Mouse (Mus musculus) MEL (cell line): ENCODE results near the gene Ccdc102a. TPM values are rescaled to one million over a fixed set of nuclear protein-coding genes. Genes with fewer than 3 reads are reported as not detected.

Experiments
- DNase-seq: peaks from one replicate; pipeline ENCODE4 v3.0.0; 2011; ENCODE audit warnings: low read depth, low spot score
- H3K27ac ChIP-seq: 2 replicates; pipeline ENCODE4 v1.5.1; 2012; ENCODE audit warnings: low read depth, mild to moderate bottlenecking, control low read depth, low read length, moderate library complexity; ENCODE audit not compliant: control insufficient read depth
- H3K27me3 ChIP-seq, 2 experiments: fragments of 150-350 bp in 1 of 2; sonication (generic) in 1 of 2; 2 replicates each; pipeline ENCODE4 v1.6.1; 2012; ENCODE audit warnings: low read length in 2 of 2, mild to moderate bottlenecking in 2 of 2, improper control_type of control experiment in 1 of 2, moderate library complexity in 1 of 2; ENCODE audit not compliant: insufficient read depth in 2 of 2, control insufficient read depth in 1 of 2
- H3K36me3 ChIP-seq, 2 experiments: 2 replicates each; pipeline ENCODE4 v1.6.1; 2012 to 2014; ENCODE audit warnings: low read length in 2 of 2, improper control_type of control experiment in 1 of 2, inconsistent platforms in 1 of 2, mild to moderate bottlenecking in 1 of 2; ENCODE audit not compliant: insufficient read depth in 2 of 2, control insufficient read depth in 1 of 2
- H3K4me1 ChIP-seq, 2 experiments: fragments of 150-350 bp in 1 of 2; sonication (generic) in 1 of 2; 2 replicates each; pipeline ENCODE4 v1.6.1; 2012; ENCODE audit warnings: low read length in 2 of 2, improper control_type of control experiment in 1 of 2, mild to moderate bottlenecking in 1 of 2; ENCODE audit not compliant: insufficient read depth in 2 of 2, control insufficient read depth in 1 of 2
- H3K4me3 ChIP-seq, 2 experiments: fragments of 150-350 bp in 1 of 2; sonication (generic) in 1 of 2; 2 replicates each; pipeline ENCODE4 v1.5.1; 2012; ENCODE audit warnings: low read depth in 2 of 2, low read length in 2 of 2, mild to moderate bottlenecking in 2 of 2, moderate library complexity in 2 of 2, control low read depth in 1 of 2, improper control_type of control experiment in 1 of 2; ENCODE audit not compliant: control insufficient read depth in 1 of 2, insufficient read depth in 1 of 2
- H3K79me2 ChIP-seq: 2 replicates; pipeline ENCODE4 v1.6.1; 2012; ENCODE audit warnings: mild to moderate bottlenecking, low read length, moderate library complexity; ENCODE audit not compliant: control insufficient read depth, poor library complexity, insufficient read depth
- H3K9ac ChIP-seq: 2 replicates; pipeline ENCODE4 v1.6.1; 2012; ENCODE audit warnings: low read depth, mild to moderate bottlenecking, control low read depth, low read length, moderate library complexity; ENCODE audit not compliant: control insufficient read depth, poor library complexity, severe bottlenecking
- H3K9me3 ChIP-seq: fragments of 150-350 bp; sonication (generic); replicated peaks from 2 replicates; pipeline ENCODE4 v1.6.1; 2012; ENCODE audit warnings: mild to moderate bottlenecking, low read length, improper control_type of control experiment, moderate library complexity; ENCODE audit not compliant: insufficient read depth
- CHD2 ChIP-seq: IDR thresholded peaks from 2 replicates; pipeline ENCODE4 v1.6.1; 2011; ENCODE audit warnings: low read length, improper control_type of control experiment
- CTCF ChIP-seq, 3 experiments: IDR thresholded peaks in 2 of 3; conservative IDR thresholded peaks in 1 of 3; 2 replicates each; pipeline ENCODE4 v1.5.1; 2011 to 2012; ENCODE audit warnings: low read length in 3 of 3, low read depth in 2 of 3, mild to moderate bottlenecking in 2 of 3, improper control_type of control experiment in 1 of 3, inconsistent platforms in 1 of 3, mixed read lengths in 1 of 3, moderate library complexity in 1 of 3; ENCODE audit not compliant: control insufficient read depth in 1 of 3, insufficient read depth in 1 of 3, poor library complexity in 1 of 3, severe bottlenecking in 1 of 3
- ELF1 ChIP-seq: IDR thresholded peaks from 2 replicates; pipeline ENCODE4 v1.6.1; 2014; ENCODE audit warnings: low read depth, mild to moderate bottlenecking, inconsistent platforms, low read length, improper control_type of control experiment, moderate library complexity
- ETS1 ChIP-seq: IDR thresholded peaks from 2 replicates; pipeline ENCODE4 v1.6.1; 2012; ENCODE audit warnings: low read depth, mild to moderate bottlenecking, inconsistent platforms, low read length, improper control_type of control experiment, moderate library complexity
- GATA1 ChIP-seq: IDR thresholded peaks from 2 replicates; pipeline ENCODE4 v1.6.1; 2011; ENCODE audit warnings: low read depth, low read length, improper control_type of control experiment
- MAX ChIP-seq: IDR thresholded peaks from 2 replicates; pipeline ENCODE4 v1.6.1; 2011; ENCODE audit warnings: low read length, improper control_type of control experiment
- MAZ ChIP-seq: IDR thresholded peaks from 2 replicates; pipeline ENCODE4 v1.6.1; 2012; ENCODE audit warnings: low read depth, mild to moderate bottlenecking, inconsistent platforms, low read length, improper control_type of control experiment
- MYB ChIP-seq: IDR thresholded peaks from 2 replicates; pipeline ENCODE4 v1.6.1; 2011; ENCODE audit warnings: mild to moderate bottlenecking, low read depth, low read length, improper control_type of control experiment
- NELFE ChIP-seq: IDR thresholded peaks from 2 replicates; pipeline ENCODE4 v1.6.1; 2011; ENCODE audit warnings: low read depth, low read length, improper control_type of control experiment
- POLR2A ChIP-seq, 2 experiments: IDR thresholded peaks; 2 replicates each; pipeline ENCODE4 v1.6.1; 2011 to 2012; ENCODE audit warnings: low read length in 2 of 2, mild to moderate bottlenecking in 2 of 2, control low read depth in 1 of 2, improper control_type of control experiment in 1 of 2, low read depth in 1 of 2, moderate library complexity in 1 of 2; ENCODE audit not compliant: control insufficient read depth in 1 of 2, insufficient read depth in 1 of 2, poor library complexity in 1 of 2
- POLR2AphosphoS2 ChIP-seq: IDR thresholded peaks from 2 replicates; pipeline ENCODE4 v1.6.1; 2011; ENCODE audit warnings: low read length, improper control_type of control experiment
- RAD21 ChIP-seq: IDR thresholded peaks from 2 replicates; pipeline ENCODE4 v1.6.1; 2011; ENCODE audit warnings: mild to moderate bottlenecking, low read depth, low read length, improper control_type of control experiment
- SMC3 ChIP-seq: IDR thresholded peaks from 2 replicates; pipeline ENCODE4 v1.6.1; 2011; ENCODE audit warnings: low read depth, low read length, improper control_type of control experiment
- TCF12 ChIP-seq: IDR thresholded peaks from 2 replicates; pipeline ENCODE4 v1.6.1; 2014; ENCODE audit warnings: low read depth, mild to moderate bottlenecking, inconsistent platforms, low read length, improper control_type of control experiment, moderate library complexity
- UBTF ChIP-seq: IDR thresholded peaks from 2 replicates; pipeline ENCODE4 v1.6.1; 2012; ENCODE audit warnings: low read depth, mild to moderate bottlenecking, inconsistent platforms, low read length, improper control_type of control experiment, moderate library complexity, borderline replicate concordance; ENCODE audit not compliant: insufficient read depth
- USF2 ChIP-seq, 2 experiments: IDR thresholded peaks; 2 replicates each; pipeline ENCODE4 v1.6.1; 2011 to 2012; ENCODE audit warnings: improper control_type of control experiment in 2 of 2, low read length in 2 of 2, borderline replicate concordance in 1 of 2, inconsistent platforms in 1 of 2, low read depth in 1 of 2, mild to moderate bottlenecking in 1 of 2; ENCODE audit not compliant: insufficient read depth in 1 of 2
- ZC3H11A ChIP-seq: IDR thresholded peaks from 2 replicates; pipeline ENCODE4 v1.6.1; 2012; ENCODE audit warnings: low read depth, mild to moderate bottlenecking, inconsistent platforms, low read length, improper control_type of control experiment
- ZNF384 ChIP-seq: IDR thresholded peaks from 2 replicates; pipeline ENCODE4 v1.6.1; 2012; ENCODE audit warnings: low read depth, mild to moderate bottlenecking, inconsistent platforms, low read length, improper control_type of control experiment
- polyA plus RNA-seq, 2 experiments: library from polyadenylated mRNA; stranded (reverse) in 1 of 2; unstranded in 1 of 2; fragments of >175 nt in 1 of 2; fragments of >200 nt in 1 of 2; gene quantifications; 2 replicates each; pipeline versions ENCODE4 v1.2.1 to v1.2.4; 2012; ENCODE audit warnings: low replicate concordance in 2 of 2, low read depth in 1 of 2; ENCODE audit not compliant: insufficient read length in 2 of 2, insufficient read depth in 1 of 2, missing spikeins in 1 of 2
- total RNA-seq: library from RNA; depleted of rRNA; stranded (reverse); fragments of 300-350 nt; gene quantifications from 2 replicates; pipeline ENCODE4 v1.2.3, GENCODE M21; 2012

Gene Ccdc102a
- total and polyA plus RNA-seq, 3 experiments, result 1.7 to 6.8 TPM; not detected in 1

DNA sequence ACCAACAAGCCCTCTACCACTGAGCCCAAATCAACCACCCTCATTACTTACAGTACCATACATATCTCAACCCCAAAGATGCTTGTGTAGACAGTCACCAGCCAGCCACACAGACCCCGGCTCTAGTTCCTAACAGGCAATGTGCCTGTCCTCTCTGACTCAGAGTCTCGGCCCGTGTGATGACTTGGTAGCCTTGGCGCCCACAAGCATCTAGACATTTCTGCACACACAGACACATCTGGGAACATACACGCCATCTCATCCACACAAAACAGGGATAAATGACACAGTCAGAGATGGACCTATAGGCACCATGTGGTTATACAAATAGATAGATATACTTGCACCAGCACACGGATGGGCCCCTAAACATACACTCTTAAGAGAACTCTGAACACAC lies 3.6 kb downstream of the Ccdc102a start:
- Histone ChIP-seq H3K9ac (no peak overlapping the region), H3K79me2 (no peaks in the 10 kb centered on the region; the same call in 1 of the 2 replicates), H3K4me3 (no peak overlapping the region), H3K27me3 (peaks cover 0 to 2% of the 10 kb centered on the region in 2 experiments; a peak in 3 of 4 replicates), H3K27ac (no peak overlapping the region), H3K4me1 (peaks cover 0 to 13% of the 10 kb centered on the region in 2 experiments; a peak in 2 of 4 replicates), H3K36me3 (peaks cover 0 to 7% of the 10 kb centered on the region in 2 experiments; a peak in 2 of 4 replicates), H3K9me3 (no peaks in the 10 kb centered on the region)
- TF ChIP-seq ZNF384 (no peak), CHD2 (no peak), TCF12 (no peak), UBTF (no peak), USF2 (IDR thresholded peaks at IDR 0.05; ENCODE audit: borderline replicate concordance in 1 of 2, insufficient read depth in 1 of 2, low read depth in 1 of 2, low read length in 2 of 2) (no peak), POLR2AphosphoS2 (no peak), ELF1 (no peak)
- no peak for DNase-seq

DNA sequence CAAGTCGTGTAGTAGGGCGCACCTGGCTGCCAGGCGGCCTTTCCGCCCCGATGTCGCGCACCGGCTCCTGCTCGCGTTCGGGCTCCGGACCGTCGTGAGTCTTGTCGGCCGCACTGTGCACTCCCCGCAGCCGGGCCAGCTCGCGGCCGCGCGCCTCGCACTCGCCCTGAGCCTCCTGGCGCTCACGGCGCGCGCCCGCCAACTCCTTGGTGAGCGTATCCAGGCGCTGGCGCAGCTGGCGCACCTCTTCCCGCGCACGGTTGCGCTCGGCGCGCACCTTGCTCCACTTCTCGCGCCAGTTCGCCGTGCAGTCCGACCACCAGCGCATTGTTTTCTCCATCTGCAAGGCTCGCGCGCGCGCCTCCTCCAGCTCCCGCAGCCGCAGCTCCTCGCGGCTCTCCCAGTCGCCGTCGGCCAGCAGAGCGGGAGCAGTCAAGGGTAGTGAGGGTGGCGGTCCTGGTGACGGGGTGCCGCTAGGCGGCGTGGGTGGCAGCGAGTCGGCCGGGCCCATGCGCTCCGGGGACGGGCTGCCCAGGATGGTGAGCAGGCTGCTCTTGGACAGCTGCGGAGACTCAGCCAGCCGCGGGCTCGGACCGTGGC lies 4.7 kb downstream of the Ccdc102a start:
- Histone ChIP-seq H3K36me3 (peaks cover 0 to 3% of the 10 kb centered on the region in 2 experiments; a peak in 2 of 4 replicates), H3K4me3 (no peak overlapping the region), H3K4me1 (peaks cover 0 to 9% of the 10 kb centered on the region in 2 experiments; a peak in 2 of 4 replicates), H3K79me2 (no peaks in the 10 kb centered on the region; the same call in 1 of the 2 replicates), H3K9me3 (no peaks in the 10 kb centered on the region), H3K27me3 (peaks cover 0 to 2% of the 10 kb centered on the region in 2 experiments; a peak in 3 of 4 replicates), H3K27ac (no peak overlapping the region), H3K9ac (no peak overlapping the region)
- TF ChIP-seq POLR2A (IDR thresholded peaks at IDR 0.05; ENCODE audit: control insufficient read depth in 1 of 2, insufficient read depth in 1 of 2, low read depth in 1 of 2, low read length in 2 of 2, poor library complexity in 1 of 2) (peak in 1 of 2 experiments; percentile 17; a peak in 1 of 4 replicates), USF2 (IDR thresholded peaks at IDR 0.05; ENCODE audit: borderline replicate concordance in 1 of 2, insufficient read depth in 1 of 2, low read depth in 1 of 2, low read length in 2 of 2) (no peak), MYB (no peak), NELFE (no peak), GATA1 (no peak)
- DNase-seq, result no peak

DNA sequence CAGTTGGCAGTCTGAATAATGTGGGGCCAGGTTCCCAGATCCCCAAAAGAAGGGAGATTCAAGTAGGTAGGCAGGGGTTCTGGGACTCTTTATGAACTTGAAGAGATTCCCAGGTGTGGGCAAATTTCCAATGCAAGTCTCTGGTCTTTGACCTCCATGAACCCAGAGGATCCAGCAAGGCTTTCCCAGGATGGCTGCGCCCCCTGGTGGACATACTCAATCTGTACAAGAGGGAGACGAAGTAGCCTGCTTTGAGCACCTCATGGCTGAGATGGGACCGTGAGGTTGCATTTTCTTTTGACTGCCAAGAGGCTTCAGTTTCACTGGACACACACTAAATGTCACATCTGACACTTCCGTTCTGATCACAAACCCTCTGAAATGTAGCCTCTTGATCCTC lies 9.1 kb downstream of the Ccdc102a start:
- Histone ChIP-seq H3K27ac (no peak overlapping the region), H3K4me1 (no peaks in the 10 kb centered on the region)
- TF ChIP-seq UBTF (no peak), GATA1 (no peak), ZC3H11A (peak; percentile 70), SMC3 (peak; percentile 94), ETS1 (no peak), CTCF (IDR thresholded peaks at IDR 0.05 in 2 of 3, conservative IDR thresholded peaks at IDR 0.05 in 1 of 3; ENCODE audit: control insufficient read depth in 1 of 3, insufficient read depth in 1 of 3, low read depth in 2 of 3, low read length in 3 of 3, poor library complexity in 1 of 3, severe bottlenecking in 1 of 3) (peak; percentile 90 to 95 (median 95)), MAX (0 out of 2 replicates have a peak, but pooled peaks have one; percentile 26), RAD21 (peak; percentile 84), MAZ (peak; percentile 39; the same call in 1 of the 2 replicates)
- TF ChIP-seq, all 39 proteins: peak for 6
- H3K36me3 ChIP-seq, result no peaks in the 10 kb centered on the region
- no peak overlapping the region for H3K9ac ChIP-seq
- H3K9me3 ChIP-seq, result no peaks in the 10 kb centered on the region
- no peaks in the 10 kb centered on the region for H3K79me2 ChIP-seq
- peak; percentile 75 for DNase-seq
- no peak overlapping the region for H3K4me3 ChIP-seq
- H3K27me3 ChIP-seq, result no peaks in the 10 kb centered on the region
